Mouse (Mus musculus): ENCODE results near the gene Dnajc7. TPM values are rescaled to one million over a fixed set of nuclear protein-coding genes. Genes with fewer than 3 reads are reported as not detected.
"Not testable (repeated sequence)": the region's sequence is repeated elsewhere in the genome, so short reads cannot be mapped to it uniquely, and the experiment has no call there.

The Dnajc7 gene
- total RNA-seq (2022): 100 to 1,000 TPM; 241 to 278 (median 260) TPM

DNA sequence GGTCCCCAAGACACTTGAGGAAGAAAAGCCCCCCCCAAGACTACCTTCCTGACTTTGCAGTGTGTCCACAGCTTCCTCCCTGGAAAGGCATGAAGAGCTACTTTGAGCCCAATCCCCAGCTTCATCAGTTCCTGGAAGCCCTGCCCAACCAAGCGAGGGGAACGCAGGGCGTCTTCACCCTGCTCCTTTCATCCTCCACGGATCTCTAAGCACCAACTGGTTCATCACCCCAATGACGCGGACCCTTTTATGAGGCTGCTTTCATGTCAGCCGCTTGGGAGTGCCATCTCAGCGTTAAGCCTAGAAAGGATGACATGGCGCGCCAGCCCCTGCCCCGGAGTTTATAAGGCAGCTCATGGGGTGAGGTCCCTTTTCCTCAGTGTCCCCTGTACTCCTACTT is at the start of gene Dnajc7:
Gene Dnajc7, minus strand, starts transcription at position 187 of the 400 bp plus-strand sequence.
- no peak for DNase-seq (ENCODE audit: low spot score in 2 of 2)

DNA sequence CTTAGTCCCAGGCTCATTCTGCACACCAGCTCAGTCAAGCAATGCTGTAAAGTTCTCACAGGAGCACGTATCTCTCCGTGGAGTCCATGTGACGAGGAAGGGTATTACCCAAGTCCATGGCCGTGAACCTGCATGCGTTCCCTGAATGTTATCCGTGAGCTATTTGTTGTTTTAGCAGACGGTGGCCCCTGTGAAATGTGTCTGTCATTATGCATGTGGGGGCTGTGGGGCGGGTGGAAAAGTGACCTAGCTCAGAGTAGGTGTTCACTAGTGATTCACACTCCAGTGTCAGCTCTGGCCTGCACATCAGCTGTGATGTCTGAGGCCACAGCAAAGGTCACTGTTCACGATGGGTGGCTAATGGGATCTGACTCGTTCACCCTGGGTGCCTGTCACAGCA is 39.8 kb upstream of the Dnajc7 start:
- no peak for DNase-seq (ENCODE audit: low spot score in 2 of 2)

DNA sequence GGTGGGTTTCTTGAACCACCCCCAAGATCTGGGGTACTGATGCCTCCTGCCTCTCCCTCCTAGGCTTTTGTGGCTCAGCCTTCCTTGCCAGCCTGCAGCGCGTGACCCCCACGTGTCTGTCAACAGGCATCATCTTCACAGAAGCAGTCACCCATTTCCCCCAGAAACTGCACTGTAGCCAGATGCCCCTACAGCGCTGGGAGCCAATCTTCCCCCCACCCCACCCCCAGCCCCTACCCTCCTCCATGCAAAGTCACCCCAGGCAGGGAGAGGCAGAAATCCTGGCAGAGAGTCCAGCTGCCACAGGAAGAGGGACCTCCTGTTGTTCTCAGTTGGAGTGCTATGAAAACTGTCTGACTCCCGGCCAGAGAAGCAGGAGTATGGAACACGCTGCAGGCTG is 36.5 kb upstream of the Dnajc7 start:
- no peak for DNase-seq (ENCODE audit: low spot score in 2 of 2)

DNA sequence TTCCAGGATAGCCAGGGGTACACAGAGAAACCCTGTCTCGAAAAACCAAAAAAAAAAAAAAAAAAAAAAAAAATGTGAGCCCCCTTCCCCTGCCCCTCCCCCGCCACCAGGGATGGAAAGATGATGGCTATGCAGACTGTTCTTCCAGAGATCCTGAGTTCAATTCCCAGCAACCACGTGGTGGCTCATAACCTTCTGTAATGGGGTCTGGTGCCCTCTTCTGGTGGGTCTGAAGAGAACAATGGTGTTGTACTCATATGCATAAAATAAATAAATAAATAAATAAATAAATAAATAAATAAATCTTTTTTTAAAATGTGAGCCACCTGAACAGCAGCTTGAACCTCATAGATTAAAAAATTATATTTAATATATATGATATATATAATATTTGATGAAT is 35.6 kb upstream of the Dnajc7 start:
- not testable (repeated sequence) for DNase-seq (ENCODE audit: low spot score in 2 of 2)

DNA sequence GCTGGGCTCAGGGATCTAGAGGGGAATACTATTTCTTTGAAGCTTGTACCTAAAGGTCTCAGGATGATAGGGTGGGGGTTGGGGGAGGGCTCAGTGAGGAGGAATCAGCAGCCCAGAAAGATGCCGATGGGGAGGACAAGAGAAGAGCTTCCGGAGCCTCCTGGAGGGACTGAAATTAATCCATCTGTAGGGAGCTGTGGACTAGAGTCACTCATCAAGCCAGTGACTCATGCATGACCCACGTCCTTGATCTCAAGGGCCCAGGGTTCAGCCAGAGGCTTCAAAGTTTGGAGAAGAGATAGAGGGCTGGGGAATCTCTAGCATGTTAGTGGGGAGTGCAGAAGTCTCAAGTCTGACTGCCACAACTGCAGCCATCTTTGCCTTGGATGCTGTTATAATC is 31.8 kb upstream of the Dnajc7 start:
- no peak for DNase-seq (ENCODE audit: low spot score in 2 of 2)

DNA sequence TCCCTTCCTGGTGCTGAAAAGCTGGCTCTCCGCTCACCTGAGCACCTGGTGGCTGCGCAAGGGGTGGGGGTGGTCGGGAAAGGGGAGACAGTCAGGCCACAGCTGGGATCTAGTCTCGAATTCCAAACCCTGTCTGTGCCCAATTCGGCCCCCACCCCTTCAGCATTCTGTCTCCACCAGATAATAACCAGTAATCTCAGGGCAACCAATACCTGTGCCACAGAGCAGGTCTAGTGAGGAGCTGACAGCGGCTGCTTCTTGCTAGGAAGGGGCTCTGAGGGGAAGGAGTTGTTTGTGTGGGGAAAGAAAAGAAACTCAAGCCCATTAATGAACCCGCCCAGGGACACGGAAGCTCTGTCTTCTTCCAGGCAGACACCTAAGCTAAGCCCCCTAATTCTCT is 31.2 kb upstream of the Dnajc7 start:
- DNase-seq (ENCODE audit: low spot score in 2 of 2): no peak

DNA sequence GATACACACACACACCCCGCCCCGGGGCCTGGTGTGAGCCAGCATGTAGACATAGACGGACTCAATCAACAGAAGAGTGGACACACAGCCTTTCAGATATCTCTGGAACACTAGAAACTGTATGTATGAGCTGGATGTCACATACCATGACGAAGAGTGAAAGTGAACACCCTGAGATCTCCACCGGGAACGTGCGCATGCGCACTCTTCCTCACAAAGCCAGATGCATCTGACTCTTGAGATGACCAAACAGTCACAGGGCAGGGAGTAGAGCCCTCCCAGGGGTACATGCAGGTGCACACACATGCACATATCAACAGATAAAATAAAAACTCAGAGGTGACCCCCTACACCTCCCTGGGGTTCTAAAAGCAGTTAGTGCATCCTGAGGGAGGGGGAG is 28.4 kb upstream of the Dnajc7 start:
- DNase-seq (ENCODE audit: low spot score in 2 of 2): no peak

DNA sequence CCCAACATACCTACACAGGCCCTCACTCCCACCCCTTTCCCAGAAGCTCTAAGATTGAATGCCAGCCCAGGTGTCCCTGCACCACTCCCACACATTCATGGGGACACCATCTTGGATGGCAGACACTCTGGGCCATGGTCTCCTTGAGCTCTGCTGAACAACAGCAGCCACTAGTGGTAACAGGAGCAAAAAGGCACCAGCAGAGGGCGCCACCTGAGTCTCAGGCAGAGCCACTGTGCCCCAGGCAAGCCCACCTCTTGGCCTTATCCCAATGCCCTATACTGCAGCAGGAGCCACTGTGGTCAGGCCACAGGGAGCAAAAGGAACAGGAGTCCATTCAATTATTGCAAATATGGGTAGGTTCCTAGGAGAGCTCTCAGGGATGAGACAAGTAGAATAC is 26.3 kb upstream of the Dnajc7 start:
- no peak for DNase-seq (ENCODE audit: low spot score in 2 of 2)

DNA sequence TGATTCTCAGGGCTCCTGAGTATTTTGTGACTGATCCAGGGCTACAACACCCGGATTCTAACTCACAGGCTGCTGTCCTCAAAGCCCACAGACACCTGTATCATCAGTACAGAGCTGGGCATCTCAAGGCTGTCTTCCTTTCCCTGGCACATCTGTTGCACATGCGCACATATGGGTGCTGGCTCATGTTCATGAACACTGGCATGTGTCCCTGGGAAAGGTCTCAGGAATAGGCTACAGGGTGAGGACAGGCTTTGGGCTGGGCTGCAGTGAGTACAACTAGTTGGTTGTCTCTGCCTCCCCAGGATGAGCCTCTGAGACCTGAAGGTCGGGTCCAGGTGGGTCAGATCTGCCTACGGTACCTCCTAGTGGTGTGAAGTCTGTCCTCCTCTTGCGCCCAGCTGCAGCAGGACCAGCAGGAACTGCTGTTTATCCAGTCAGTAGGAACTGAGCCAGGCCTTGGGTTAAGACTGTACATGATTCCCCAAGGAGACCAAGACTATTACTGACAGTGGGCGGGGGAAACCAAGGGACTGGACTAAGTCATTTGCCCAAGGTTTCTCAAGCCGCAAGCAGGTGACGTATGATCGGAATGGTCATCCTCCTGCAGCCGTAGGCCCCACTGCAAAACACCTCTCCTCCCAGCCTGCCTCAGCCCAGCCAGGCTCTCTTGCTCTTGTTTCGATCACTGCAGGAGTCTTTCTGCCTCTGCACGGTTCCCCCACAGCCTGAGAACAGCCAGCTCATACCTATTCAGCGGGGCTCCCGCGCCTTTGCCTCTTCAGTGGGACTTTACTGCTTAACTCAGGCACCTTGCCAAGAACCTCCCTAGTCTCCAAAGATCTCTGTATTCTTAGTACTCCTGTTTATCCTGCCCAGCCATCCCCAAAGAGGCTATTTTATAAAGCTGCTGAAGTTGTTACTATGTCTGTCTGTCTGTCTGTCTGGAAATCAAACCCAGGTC is 23.9 kb upstream of the Dnajc7 start:
- DNase-seq (ENCODE audit: low spot score in 2 of 2): no peak

DNA sequence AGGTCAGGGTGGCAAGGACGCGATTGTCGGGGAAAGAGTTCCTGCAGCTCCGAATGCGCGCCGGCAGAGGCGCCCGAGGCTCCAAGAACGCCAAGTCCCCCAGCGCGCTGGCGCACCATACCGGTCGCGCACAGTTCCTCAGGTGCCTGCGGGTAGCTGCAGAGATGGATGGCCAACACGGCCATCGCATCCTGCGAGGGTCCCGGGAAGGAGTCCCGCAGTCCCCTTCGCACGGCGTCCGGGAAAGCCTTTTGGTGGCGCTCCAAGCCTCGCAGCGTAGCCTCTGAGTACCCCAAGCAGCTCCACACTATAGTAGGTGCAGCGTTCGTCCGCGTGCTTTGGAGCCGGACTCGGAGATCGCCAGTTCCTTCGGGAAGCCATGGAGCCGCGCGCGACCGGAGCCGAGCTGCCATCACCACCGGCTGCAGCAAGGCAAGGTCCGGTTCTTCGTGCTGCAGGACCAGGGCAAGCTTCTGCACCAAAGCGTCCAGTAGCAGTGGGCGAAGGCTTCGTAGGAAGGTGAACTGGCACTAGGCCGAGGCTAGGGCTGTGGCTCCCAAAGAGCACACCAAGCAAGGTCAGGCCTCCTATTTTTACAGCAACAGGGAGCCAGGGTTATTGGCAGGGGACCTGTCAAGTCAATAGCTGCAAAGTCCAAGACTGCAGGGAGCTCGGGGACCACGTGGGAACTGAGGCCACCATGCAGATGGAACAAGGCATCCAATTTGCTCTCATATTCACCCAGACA is 20.4 kb upstream of the Dnajc7 start:
- DNase-seq (ENCODE audit: low spot score in 2 of 2): peak in 1 of 2 experiments; percentile 52

DNA sequence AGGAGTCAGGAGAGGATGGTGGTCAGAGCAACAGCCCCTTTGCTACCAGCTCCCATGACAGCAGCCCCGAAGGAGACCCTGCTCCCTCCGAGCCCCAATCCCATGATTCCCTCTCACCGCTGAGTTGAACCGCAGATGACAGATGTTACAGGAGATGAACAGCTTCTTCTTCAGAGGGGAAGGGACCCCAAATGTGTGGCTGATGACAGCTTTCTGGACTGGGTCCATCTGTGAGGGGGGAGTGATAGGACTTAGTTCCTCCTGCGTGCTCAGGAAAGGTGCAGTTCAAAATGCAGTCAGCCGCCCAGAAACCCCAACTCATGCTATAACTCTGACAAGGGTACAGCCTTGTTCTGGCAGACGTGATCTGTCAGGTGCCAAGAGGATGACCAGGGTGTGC is 14.6 kb upstream of the Dnajc7 start:
- DNase-seq (ENCODE audit: low spot score in 2 of 2): no peak

DNA sequence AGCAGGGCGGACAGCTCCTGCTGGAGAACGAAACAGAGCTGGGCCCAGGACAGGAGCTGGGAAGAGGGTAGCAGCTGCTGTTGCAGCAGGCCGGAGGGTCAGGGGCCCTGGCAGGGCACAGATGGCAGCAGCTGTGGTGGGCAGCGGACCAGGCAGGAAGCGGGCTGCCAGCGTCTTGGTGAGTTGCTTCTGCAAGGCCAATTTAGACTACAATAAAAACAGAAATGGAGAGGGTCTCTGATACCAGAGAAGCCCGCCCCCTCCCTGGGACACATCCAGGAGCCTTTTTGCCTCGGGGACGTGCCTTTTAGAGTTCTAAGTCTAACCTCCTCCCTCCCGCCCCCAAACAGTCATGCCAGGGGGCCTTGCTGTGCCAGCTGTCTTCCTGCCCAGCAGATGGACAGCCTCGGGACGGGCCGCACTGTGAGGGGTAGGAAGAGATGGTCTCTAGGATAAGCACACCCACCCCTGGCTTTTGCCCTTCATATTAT is 8.9 kb upstream of the Dnajc7 start:
- DNase-seq (ENCODE audit: low spot score in 2 of 2): no peak

DNA sequence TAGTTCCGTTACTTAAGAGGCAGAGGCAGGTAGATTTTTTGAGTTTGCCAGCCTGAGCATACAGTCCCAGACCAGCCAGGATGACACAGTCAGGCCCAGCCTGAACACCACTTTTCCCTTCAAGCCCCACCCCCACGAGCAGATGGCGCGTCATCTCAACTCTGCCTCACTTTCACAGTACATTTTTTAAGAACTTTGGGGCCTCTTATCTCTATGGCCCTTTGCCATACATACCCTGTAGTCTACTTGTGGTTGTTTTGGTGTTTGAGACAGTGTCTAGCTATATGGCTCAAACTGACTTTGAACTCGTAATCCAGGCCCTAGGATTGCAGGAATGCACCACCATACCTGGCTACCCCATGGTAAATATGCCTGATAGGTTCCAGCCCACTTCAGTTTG is 8.1 kb upstream of the Dnajc7 start:
- DNase-seq (ENCODE audit: low spot score in 2 of 2): no peak

DNA sequence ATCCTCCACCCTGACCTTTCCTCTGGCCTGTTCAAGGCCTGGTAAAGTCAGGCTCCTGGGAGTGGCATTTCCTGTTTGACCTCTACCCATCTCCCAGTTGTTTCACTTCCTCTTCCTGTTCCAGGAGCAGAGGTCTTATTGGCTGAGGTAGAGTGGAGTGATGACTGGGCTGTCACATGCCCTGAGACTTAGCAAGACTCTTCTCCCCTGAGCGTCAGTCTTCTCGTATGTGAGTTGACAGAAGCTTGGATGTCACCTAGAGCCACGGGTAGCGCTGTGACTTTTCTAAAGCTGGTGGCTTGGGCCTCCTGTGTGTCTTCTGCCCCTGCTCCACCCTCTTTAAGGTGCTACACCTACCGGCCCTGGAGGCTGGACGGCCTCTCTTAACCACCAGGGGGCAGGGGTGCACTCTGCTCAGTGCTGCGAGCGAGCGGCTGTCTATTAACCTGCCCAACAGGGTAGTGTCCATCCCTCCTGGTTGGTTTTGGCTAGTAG is 6.8 kb upstream of the Dnajc7 start:
- DNase-seq (ENCODE audit: low spot score in 2 of 2): no peak

DNA sequence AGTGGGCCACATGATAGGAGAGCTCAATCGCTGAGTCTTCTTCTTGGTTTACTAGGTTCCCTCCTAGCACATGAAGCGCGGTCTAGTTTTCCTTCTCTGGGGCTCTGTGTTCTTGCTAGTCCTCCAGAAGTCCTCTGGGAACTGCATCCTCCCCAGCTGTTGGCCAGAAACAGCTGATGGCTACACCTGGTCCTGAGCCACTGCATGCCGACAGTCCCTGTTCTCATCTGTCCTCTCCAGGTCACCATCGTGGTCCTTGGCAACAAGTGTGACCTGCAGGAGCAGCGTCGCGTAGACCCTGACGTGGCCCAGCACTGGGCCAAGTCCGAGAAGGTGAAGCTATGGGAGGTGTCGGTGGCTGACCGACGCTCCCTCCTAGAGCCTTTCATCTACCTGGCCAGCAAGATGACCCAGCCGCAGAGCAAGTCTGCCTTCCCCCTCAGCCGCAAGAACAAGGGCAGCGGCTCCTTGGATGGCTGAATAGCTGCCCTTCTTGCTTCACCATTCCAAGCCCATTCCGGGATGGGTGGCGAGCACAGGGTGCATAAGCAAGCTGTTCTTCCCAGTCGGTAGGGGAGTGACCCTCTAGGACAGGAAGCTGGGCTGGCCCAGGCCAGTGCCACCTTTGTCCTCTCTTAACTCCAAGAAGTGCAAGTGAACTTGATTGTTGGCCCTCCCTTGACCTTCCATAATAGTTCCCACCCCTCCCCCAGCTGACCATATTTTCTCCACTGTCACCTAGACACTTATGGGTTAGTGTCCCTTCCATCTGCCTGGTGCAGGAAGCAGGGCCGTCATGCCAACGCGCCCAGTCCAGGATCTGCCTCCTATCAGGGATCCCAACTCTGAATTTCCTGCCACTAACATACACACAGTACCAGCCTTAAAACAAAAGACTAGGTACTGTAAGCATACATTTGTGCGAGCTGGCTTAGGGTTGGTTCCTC is 6.1 kb upstream of the Dnajc7 start:
- DNase-seq (ENCODE audit: low spot score in 2 of 2): no peak

DNA sequence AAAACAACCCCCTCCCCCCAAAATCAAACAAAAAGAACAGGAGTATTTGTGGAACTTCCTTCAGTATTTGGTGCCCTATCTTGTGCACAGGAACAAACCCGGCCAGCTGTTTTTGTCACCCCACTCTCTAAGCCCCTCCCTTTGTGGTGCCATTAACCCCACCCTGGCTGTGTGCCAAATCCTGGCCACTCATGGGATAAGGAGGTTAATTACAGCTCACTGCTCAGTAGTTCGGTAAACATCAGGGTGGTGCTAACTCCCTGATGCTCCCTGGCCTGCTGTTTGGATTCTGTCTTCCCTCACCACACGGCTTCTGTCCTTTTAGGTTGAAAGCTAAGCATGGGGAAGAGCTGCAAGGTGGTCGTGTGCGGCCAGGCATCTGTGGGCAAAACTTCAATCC is 3.9 kb upstream of the Dnajc7 start:
- no peak for DNase-seq (ENCODE audit: low spot score in 2 of 2)

DNA sequence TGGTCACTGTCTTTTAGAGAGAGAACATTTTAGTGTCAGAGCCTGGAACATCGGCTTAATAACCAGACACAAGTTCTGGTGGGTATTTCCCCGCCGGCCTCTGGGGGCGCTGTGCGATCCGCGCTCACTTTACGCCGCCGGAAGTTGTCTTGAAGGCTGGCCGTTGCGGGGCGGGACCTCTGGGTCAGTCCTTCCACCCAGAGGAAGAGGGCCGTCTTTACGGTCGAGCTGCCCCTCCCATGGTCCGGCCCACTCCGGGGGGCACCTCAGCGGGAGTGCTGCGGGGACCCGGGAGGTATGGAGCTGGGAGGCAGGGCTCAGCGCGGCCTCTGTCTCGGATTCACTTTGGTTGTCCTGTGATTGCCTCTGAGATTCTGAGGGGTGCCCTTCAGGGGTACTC is 2.7 kb upstream of the Dnajc7 start:
- peak; percentile 94 to 97 for DNase-seq (ENCODE audit: low spot score in 2 of 2)

DNA sequence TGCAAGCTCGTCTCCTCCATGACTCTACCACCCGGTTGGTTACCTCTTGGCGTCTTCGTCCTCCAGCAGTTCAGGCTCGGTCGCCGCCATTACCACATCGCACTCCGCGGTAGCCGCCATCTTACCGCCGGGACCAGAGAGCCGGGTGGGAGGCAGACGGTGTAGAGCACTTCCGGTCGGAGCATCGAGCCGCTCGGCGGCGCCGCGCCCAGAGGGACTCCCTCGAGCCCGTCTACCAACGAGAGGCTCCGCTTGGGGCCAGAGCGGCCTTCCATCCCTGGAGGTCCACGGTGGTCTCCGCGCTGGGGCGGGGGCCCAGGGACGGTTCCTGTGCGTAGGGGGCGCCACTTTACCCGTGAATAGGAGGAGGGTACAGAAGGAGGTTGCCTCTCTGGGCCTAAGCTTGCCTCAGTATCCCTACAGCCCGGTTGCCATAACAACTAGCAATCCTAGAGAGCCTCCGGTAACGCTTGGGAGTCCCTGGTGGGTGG is 438 bp downstream of the Dnajc7 start:
- peak; percentile 94 to 95 for DNase-seq (ENCODE audit: low spot score in 2 of 2)

DNA sequence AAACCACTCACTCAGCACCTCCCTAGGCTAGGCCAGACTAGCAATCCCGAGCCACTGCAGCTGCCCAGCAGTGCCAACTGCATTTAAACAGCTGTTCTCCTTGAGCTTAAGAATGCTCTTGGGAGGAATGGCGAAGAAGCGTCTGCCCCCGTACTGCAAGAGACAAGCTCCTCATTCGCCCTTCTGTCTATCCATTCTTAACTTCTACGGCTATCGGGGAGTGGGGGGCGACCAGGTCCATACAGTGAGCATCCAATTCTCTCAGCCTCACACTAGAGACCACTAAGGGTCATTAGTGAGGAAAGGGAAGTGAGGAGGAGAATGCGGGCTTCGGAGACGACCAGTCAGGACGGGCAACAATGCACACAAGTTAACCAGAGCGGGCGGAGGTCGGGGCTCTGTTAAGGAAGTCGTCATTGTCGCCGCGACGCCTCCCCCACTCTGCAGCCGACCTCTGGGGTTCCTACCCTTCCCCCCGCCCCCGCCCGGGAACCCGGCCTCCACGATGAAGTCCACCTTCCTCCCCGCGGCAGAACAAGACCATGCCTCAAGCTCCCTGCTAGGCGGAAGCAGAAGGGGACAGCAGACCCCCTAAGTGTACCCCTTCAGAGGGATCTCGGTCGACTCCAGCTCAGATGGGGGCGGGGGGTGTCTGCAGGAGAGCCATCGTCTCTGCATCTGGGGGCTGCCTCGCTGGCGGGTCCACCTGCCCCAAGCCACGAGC is 1.0 kb downstream of the Dnajc7 start, which contains the start of gene Nkiras2:
Gene Nkiras2, plus strand, starts transcription at position 484 of the 724 bp plus-strand sequence.
- peak in 1 of 2 experiments; percentile 39 for DNase-seq (ENCODE audit: low spot score in 2 of 2)

DNA sequence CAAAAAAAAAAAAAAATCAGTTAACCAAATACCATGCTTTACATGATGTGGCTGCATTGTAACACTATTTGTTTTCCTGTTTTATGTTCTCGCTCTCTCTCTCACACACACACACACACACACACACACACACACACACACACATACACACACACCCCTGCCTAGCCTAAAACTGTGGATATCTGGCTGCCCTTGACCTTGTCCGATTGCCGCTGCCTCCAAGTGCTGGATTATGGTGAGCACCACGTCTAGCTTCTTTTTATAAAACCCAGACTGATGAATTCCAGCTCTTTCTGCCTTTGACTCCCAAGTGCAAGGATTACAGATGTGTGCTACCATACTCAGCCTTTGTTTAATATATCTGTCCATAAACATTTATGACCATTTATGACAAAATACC is 2.5 kb downstream of the Dnajc7 start:
- no peak for DNase-seq (ENCODE audit: low spot score in 2 of 2)
